Mouse (Mus musculus) CH12.LX (cell line): Measurements from ENCODE around the gene Paxbp1.

ENCODE experiments used
- CHD2 ChIP-seq: IDR thresholded peaks from 2 replicates; pipeline ENCODE4 v1.6.1; 2011; ENCODE audit warnings: low read length, improper control_type of control experiment
- CTCF ChIP-seq, 2 experiments: IDR thresholded peaks in 1 of 2; conservative IDR thresholded peaks in 1 of 2; 2 replicates each; pipeline ENCODE4 v1.5.1; 2011 to 2012; ENCODE audit warnings: low read depth in 2 of 2, low read length in 2 of 2, improper control_type of control experiment in 1 of 2, inconsistent platforms in 1 of 2, mild to moderate bottlenecking in 1 of 2, moderate library complexity in 1 of 2
- E2F4 ChIP-seq: IDR thresholded peaks from 2 replicates; pipeline ENCODE4 v1.6.1; 2011; ENCODE audit warnings: low read depth, low read length, improper control_type of control experiment; ENCODE audit not compliant: insufficient replicate concordance
- EP300 ChIP-seq: IDR thresholded peaks from 2 replicates; pipeline ENCODE4 v1.6.1; 2011; ENCODE audit warnings: low read length, improper control_type of control experiment
- ETS1 ChIP-seq: conservative IDR thresholded peaks from 2 replicates; pipeline ENCODE4 v1.6.1; 2012; ENCODE audit warnings: low read depth, mild to moderate bottlenecking, inconsistent platforms, low read length, improper control_type of control experiment, moderate library complexity
- MAZ ChIP-seq: IDR thresholded peaks from 2 replicates; pipeline ENCODE4 v1.6.1; 2012; ENCODE audit warnings: low read depth, mild to moderate bottlenecking, inconsistent platforms, low read length, improper control_type of control experiment, moderate library complexity
- POLR2A ChIP-seq: IDR thresholded peaks from 2 replicates; pipeline ENCODE4 v1.6.1; 2011; ENCODE audit warnings: low read depth, mild to moderate bottlenecking, improper control_type of control experiment, low read length
- RCOR1 ChIP-seq: conservative IDR thresholded peaks from 2 replicates; pipeline ENCODE4 v1.6.1; 2012; ENCODE audit warnings: low read depth, mild to moderate bottlenecking, inconsistent platforms, low read length, improper control_type of control experiment

DNA sequence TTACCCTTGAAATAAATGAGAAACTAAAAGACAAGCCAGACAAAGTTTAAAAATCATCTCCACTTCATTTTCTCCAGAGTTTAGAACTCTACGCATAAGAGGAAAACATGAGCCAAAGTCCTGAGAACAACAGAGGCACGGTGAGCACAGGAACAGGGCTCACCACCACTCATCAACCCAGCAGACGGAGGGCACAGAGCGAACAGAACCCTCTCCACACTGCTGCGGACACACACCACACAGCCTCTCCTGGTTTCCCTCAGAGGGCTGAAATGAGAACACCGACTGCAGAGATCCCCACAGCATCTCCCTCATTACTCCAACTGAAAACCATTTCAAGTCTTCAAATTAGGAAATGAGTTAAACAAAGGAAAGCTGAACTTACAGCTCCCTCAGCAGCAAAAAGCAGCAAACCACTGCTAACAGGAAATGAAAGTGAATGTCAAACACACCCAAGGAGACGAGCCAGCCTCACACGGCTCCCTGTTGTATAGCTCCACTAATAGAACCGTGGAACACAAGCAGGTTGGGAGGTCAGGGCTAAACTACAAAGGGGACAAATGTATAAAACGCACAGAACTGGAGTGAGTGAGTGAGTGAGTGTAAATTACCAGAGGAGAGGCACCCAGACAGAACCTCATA lies 23.4 kb downstream of the Paxbp1 start:
- no peak for TF ChIP-seq EP300
- no peak for TF ChIP-seq E2F4
- TF ChIP-seq CHD2 = no peak
- TF ChIP-seq ETS1 = no peak
- no peak for TF ChIP-seq CTCF (conservative IDR thresholded peaks at IDR 0.05 in 1 of 2, IDR thresholded peaks at IDR 0.05 in 1 of 2; ENCODE audit: low read depth in 2 of 2, low read length in 2 of 2)
- no peak for TF ChIP-seq RCOR1
- no peak for TF ChIP-seq MAZ
- no peak for TF ChIP-seq POLR2A
